Mouse (Mus musculus) layer of hippocampus, postnatal 14 days (tissue): Measurements from ENCODE around the gene Taf11. TPM values are rescaled to one million over a fixed set of nuclear protein-coding genes. Genes with fewer than 3 reads are reported as not detected.

Source experiments
- DNase-seq, 2 experiments: peaks; one replicate each; pipeline ENCODE4 v3.0.0; 2021 to 2022; ENCODE audit warnings: low spot score in 2 of 2, mixed read lengths in 1 of 2
- total RNA-seq, 2 experiments: library from RNA; stranded (reverse); gene quantifications; 2 replicates each; pipeline ENCODE4 v1.2.3; 2021

Gene Taf11
- total RNA-seq, 2 experiments from 2014 or later, result 29.7 to 35.7 TPM

- no peak for DNase-seq
These were observed 15.4 kb upstream of the Taf11 start for GRCm38 (mm10) chr17:27925054-27925453.

GRCm38 (mm10) chr17:27922174-27922712, 12.6 kb upstream of the Taf11 start:
- DNase-seq, result peak in 1 of 2 experiments; percentile 26

DNA sequence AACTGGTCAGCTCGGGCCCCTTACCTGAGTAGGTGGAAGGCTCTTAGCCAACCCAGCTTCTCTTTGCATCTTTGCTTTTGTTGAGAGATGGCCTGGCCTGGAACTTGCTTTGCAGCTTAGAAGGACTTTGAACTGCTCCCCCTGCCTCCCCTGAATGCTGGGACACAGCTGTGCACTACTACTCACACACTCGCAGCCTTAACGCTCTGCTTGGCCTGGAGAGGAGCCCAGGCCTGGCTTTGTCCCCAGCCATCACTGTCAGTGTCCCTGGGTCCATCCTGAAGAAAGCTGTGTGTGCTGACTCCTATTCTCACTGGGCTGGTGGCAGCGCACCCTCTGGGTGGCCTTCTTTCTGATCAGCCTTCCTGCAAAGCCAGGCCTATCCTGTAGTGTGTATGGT, 11.0 kb upstream of the Taf11 start:
- no peak for DNase-seq

DNA sequence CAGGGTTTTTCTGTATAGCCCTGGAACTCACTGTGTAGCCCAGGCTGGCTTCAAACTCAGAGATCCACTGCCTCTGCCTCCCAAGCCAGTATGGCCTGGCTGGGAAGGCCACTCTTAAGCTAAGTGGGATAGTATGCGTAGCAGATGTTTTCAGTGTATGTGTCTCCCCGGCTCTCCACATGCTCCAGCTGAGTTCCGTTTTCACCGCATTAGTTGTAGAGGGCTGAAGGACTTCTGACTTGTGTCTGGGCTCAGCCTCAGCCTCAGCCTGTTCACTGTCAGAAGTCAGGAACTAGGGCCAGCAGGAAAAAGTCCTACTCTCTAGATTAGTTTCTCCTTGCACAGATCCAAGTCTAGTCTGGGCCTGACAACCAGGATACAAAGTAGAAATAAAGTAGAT, 6.7 kb upstream of the Taf11 start:
- DNase-seq, result no peak

DNA sequence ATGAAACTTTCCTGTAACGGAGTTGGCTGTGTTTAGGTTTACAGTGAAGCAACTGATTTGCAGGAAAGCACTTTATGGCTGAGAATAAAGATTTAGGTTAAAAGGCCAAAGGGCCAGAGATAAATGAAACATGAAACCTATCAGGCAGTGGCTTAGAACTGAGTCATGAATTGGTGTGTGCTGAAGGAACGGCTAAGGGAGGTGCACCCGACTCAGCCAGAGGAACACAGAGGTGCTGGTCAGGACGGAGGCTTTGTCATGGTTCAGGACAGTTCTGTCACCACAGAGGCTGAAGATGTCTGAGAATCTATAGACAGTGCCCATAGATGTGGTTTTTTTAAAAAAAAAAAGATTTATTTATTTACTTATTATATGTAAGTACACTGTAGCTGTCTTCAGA, 5.1 kb upstream of the Taf11 start:
- no peak for DNase-seq

GRCm38 (mm10) chr17:27911371-27911770, 1.7 kb upstream of the Taf11 start:
- DNase-seq, result no peak

DNA sequence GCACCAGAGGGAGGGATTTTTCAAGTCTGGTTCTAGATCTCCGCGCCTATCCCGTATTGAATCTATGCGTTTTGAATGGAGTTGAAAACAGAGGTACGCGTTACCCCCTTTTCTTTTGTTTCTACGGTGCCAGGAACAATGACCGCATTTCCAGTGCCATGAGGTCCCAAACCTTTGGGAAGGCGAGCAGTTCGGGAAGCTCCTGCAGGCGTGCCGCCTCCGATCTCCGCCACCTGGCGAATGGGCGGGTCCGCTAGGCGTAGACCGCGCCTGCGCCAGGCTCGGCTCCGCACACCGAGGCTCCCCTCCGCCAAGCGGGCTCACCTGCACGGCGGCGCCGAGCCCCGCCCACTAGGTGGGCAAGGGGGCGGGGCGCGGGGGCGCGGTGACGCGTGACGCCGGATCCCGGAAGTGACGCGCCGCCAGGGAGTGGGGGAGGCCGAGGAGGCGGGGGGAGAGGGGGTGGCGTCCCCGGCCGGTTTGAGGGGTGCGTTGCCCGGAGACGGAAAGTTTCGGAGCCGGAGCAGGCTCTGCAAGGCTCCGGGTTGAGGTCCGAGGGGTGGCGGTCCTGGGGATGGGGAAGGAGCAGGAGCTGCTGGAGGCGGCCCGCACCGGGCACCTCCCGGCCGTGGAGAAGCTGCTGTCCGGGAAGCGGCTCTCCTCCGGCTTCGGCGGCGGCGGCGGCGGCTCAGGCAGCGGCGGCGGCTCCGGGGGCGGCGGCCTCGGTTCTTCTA, 589 bp downstream of the Taf11 start, which contains the start of gene Anks1:
Anks1 (plus strand) TSS at position 419 of the 734 bp plus-strand sequence.
- peak; percentile 73 to 80 for DNase-seq

DNA sequence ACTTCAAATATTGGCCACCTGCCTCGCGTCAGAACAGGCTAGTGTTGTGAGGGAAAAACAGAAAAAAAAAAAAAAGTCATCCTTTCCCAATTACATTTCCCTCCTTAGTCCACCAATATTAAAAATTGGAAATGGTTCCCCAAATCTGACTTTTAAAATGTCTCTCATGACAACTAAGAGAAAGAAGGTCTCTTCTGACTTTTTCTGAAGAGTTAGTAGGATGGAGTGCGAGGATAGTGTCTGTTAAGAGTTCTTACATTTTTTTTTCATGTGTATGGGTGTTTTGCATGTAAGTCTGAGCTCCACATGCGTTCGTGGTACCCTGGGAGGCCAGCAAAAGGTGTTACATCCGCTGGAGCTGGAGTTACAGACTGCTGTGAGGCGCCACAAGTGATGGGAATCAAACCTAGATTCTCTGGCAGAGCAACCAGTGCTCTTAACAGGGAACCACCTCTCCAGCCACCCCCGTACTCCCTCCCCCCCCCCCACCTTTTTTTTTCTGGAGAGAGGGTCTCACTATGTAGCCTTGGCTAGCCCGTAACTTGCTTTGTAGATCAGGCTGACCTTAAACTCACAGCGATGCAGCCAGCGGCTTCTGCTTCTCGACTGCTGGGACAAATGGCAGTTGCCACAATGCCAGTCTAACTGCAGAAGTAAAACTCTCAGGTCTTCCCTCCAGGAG, 1.3 kb downstream of the Taf11 start:
- DNase-seq, result no peak

DNA sequence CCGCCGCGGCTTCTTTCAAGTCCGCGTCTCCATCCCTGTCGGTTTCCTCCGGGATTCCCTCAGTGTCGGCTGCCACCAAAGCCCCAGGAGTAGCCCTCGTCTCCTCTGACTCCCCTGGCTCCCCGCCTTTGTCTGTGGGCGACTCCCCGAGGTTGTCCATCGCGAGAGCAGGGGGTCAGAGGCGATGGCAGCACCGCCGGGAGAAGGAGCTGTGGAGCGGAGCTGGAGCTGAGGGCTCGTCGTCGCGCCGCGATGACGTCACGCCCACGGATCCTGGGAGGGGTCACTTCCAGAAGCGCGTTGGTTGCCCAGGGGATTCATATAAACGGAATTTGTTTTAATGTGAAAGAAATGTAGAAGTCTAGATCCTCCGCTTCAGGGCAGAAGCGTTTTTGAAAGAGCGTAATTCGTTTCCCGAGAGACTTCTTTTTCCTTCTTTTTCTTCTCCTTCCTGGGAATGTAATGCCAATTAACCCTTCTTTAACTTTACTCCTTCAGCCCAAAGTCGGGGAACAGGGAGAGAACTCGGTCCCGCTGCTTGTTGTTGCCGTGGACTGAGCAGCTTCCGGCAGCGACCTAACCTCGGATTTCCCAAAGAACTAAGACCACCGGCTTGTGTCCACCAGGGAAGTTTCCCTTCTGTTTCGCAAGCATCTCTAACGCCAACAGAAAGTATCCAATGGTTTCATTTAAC, 2.0 kb downstream of the Taf11 start:
- peak; percentile 94 to 96 for DNase-seq

GRCm38 (mm10) chr17:27886499-27887210, 23.0 kb downstream of the Taf11 start:
- no peak for DNase-seq

- no peak for DNase-seq
These were observed 25.6 kb downstream of the Taf11 start for GRCm38 (mm10) chr17:27883994-27884393.

DNA sequence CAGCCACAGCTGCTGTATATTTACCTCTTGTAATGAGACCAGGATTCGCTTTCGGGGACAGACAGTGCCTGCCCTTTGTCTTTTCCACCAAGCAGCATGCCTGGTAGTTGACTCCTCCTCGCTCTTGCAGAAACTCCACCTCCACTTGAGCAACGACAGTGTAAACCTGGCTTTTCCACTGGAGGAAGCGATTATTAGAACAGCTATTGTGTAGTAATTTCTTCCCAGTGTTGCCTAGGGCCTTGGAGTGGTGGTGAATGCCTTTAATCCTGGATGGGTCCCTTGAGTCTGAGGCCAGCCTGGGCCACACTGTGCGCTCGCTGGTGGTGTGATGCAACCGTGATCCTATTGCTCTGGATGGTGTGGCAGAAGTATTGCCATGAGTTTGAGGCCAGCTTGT, 26.5 kb downstream of the Taf11 start:
- no peak for DNase-seq

GRCm38 (mm10) chr17:27881518-27881917, 28.1 kb downstream of the Taf11 start:
- no peak for DNase-seq

DNA sequence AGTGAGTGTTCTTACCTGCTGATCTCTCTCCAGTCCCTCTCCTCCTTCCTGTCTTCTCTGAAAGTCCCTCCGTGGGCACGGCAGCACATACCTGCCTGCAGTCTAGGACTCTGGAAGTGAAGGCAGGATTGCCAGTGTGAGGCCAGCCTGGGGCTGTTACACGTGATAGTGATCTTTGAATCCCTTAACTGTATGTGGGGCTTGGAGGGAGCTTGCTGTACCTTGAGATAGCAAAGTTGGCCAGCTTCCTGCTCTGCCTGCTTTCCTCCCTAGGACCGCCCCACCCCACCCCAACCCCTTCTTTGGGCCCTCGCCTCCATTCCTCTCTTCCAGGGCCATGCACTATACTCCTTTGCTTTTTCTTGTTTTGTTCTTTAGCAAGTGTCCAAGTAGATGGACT, 35.1 kb downstream of the Taf11 start:
- no peak for DNase-seq

DNA sequence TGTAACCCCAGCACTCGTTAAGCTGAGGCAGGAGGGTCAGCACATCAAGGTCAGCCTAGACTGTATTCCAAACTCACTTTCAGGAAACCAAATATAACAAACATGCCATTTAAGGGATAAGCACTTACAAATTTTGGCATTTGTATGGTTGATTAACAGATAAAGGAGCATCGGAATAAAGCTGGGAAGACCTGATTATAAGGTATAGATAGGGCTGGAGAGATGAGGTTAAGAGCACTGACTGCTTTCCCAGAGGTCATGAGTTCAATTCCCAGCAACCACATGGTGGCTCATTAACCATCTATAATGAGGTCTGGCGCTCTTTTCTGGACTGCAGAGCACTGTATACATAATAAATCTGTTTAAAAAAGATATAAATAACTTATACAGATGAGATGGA, 36.1 kb downstream of the Taf11 start:
- no peak for DNase-seq

DNA sequence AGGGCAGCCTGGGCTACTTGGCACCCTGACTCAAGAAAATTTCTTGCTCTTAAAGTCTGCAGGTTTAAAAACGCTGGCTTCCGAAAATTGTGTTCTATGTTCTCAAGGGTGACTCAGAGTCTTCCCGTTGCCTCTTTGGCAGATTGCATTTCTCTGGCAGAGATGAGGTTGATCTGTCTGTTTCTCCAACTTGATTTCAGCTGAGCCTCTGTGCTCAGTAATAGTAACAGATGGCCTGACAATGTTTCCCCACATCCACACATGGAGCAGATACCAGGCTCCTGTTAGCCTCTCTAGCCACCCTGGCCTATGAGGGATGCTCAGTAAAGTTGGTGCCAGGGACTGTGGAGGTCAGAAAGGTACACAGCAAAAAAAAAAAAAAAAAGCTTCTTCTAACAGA, 37.8 kb downstream of the Taf11 start:
- peak; percentile 17 to 77 for DNase-seq

DNA sequence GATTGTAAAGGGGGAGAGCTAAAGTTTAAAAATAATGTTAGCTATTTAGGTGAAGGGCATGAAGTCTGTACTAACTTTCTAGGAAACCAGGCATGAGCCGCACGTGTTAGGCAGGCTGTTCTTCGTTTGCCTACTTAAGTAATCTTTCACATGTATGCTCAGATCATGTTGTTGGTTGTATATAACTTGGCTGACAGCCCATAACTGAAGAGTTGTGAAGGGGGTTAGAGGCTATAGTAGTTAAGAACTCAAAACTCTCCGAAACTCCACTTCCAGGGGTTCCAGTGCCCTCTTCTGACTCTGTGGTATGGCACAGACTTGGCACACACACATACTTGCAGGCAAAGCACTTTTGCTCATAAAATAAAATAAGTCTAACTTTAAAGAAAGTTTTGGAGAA, 42.9 kb downstream of the Taf11 start:
- DNase-seq, result no peak

DNA sequence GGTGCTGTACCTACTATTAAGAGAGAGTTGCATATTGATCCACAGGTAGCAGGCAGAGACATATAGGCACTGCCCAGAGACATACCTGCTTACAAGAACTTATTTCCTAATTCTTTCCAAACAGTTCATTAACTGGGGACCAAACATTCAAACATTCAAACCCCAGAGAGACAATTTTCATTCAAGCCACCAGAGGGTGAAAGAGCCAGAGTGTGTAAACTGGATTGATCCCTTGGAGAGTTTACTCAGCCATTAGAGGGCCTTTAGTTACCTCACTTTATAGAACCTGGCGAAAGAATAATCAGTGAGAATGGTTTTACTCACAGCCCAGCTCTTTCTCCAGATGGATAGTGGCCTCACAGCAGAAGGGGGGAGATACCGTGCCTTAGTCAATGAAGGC, 44.2 kb downstream of the Taf11 start:
- no peak for DNase-seq

DNA sequence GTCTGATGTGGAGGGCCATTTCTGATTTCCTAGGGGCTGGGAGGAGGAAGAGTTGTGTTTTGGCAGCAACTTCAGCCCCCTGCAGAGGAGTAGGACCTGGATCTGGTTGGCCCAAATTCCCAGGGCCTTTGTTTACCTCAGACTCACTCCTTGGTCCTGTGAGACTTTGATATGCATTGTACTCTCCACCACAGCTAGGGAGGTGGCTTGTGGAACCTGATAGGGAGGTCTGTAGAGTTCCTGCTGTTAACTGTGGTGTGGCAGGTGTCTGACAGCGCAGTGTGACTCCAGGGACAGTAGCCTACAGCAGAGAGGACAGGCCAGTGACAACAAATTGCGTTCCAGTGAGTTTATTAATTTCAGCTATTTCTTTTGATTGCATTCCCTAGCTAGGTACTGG, 50.5 kb downstream of the Taf11 start:
- no peak for DNase-seq

GRCm38 (mm10) chr17:27857649-27858475, 51.8 kb downstream of the Taf11 start:
- DNase-seq, result no peak
